Mouse (Mus musculus): ENCODE results near the gene Zcchc17. TPM values are rescaled to one million over a fixed set of nuclear protein-coding genes. Genes with fewer than 3 reads are reported as not detected.

Gene Zcchc17
- polyA plus RNA-seq, 1 experiment from 2014 or later, result 76.8 TPM

GRCm38 (mm10) chr4:130267069-130267468, 92.7 kb downstream of the Zcchc17 start:
- Histone ChIP-seq H3K27me3 (peaks cover 6% of the 10 kb centered on the region; the same call in 1 of the 2 replicates), H3K9me3 (no peaks in the 10 kb centered on the region), H3K4me1 (replicated peaks) (peaks cover 28% of the 10 kb centered on the region), H3K27ac (peak overlapping the region; percentile 8; the same call in 1 of the 2 replicates), H3K36me3 (peaks cover 53% of the 10 kb centered on the region), H3K4me3 (replicated peaks) (no peak overlapping the region), H3K9ac (replicated peaks) (no peak overlapping the region), H3K4me2 (0 out of 2 replicates have a peak overlapping the region, but pooled peaks have one; percentile 3)
- ATAC-seq (ENCODE audit: insufficient number of reproducible peaks, insufficient read depth, low FRiP score, low TSS enrichment, low read depth), result no peak
- WGBS, result 78% methylated on average over 7 of the region's 7 CpGs

- no peak overlapping the region for H3K4me3 ChIP-seq (replicated peaks)
- ATAC-seq (ENCODE audit: insufficient number of reproducible peaks, insufficient read depth, low FRiP score, low TSS enrichment, low read depth), result no peak
- H3K27me3 ChIP-seq, result peaks cover 6% of the 10 kb centered on the region; the same call in 1 of the 2 replicates
- no peaks in the 10 kb centered on the region for H3K9me3 ChIP-seq
- no peak overlapping the region for H3K9ac ChIP-seq (replicated peaks)
- 0 out of 2 replicates have a peak overlapping the region, but pooled peaks have one; percentile 8 for H3K27ac ChIP-seq
- peaks cover 55% of the 10 kb centered on the region for H3K36me3 ChIP-seq
- WGBS, result 59% methylated on average over 9 of the region's 9 CpGs
- 0 out of 2 replicates have a peak overlapping the region, but pooled peaks have one; percentile 3 for H3K4me2 ChIP-seq
- H3K4me1 ChIP-seq (replicated peaks), result peaks cover 28% of the 10 kb centered on the region
These were observed 93.1 kb downstream of the Zcchc17 start for GRCm38 (mm10) chr4:130266601-130267000.

Other genes with a start within 250 kb of the Zcchc17 start
- gene Hcrtr1, start 220.6 kb downstream of the Zcchc17 start, polyA plus RNA-seq (2016; fragmentation: Nextera tagmentation; extraction: Ambion mirVana), result not detected in 2 replicates
- 7.8 and 10.3 TPM in 2 replicates for gene Tinagl1, start 184.8 kb downstream of the Zcchc17 start, polyA plus RNA-seq (2016; fragmentation: Nextera tagmentation; extraction: Ambion mirVana)
- not detected in 2 replicates for gene Gm853, start 137.5 kb downstream of the Zcchc17 start, polyA plus RNA-seq (2016; fragmentation: Nextera tagmentation; extraction: Ambion mirVana)
- 199 and 205 TPM in 2 replicates for gene Serinc2, start 80.7 kb downstream of the Zcchc17 start, polyA plus RNA-seq (2016; fragmentation: Nextera tagmentation; extraction: Ambion mirVana)
- gene Fabp3, start 51.3 kb downstream of the Zcchc17 start, polyA plus RNA-seq (2016; fragmentation: Nextera tagmentation; extraction: Ambion mirVana), result 11.3 and 14.1 TPM in 2 replicates
- gene Gm10570, start 51.3 kb downstream of the Zcchc17 start, polyA plus RNA-seq (2016; fragmentation: Nextera tagmentation; extraction: Ambion mirVana), result not detected in 2 replicates
- gene Snrnp40, start 189 bp upstream of the Zcchc17 start, polyA plus RNA-seq (2016; fragmentation: Nextera tagmentation; extraction: Ambion mirVana), result 200 and 212 TPM in 2 replicates
- 4.0 and 5.2 TPM in 2 replicates for gene Nkain1, start 214.2 kb upstream of the Zcchc17 start, polyA plus RNA-seq (2016; fragmentation: Nextera tagmentation; extraction: Ambion mirVana)